Mouse (Mus musculus) forebrain, embryonic 15.5 days (tissue): ENCODE results near the gene Polrmt. TPM values are rescaled to one million over a fixed set of nuclear protein-coding genes. Genes with fewer than 3 reads are reported as not detected.
"Not testable (repeated sequence)": the region's sequence is repeated elsewhere in the genome, so short reads cannot be mapped to it uniquely, and the experiment has no call there.

ENCODE experiments used
- ATAC-seq: fragments of 200-750 bp; cut with Nextera tagmentation; replicated peaks from 2 replicates; pipeline ENCODE4 v1.8.0; 2017; ENCODE audit warnings: mild to moderate bottlenecking, moderate TSS enrichment, moderate library complexity
- H3K27ac ChIP-seq: fragments of 300-500 bp; sonication (generic); replicated peaks from 2 replicates; pipeline ENCODE4 v1.5.1; 2015; ENCODE audit warnings: mild to moderate bottlenecking, inconsistent platforms
- H3K27me3 ChIP-seq: fragments of 300-500 bp; sonication (generic); 2 replicates; pipeline ENCODE4 v1.6.1; 2015; ENCODE audit warnings: inconsistent platforms
- H3K36me3 ChIP-seq: fragments of 300-500 bp; sonication (generic); 2 replicates; pipeline ENCODE4 v1.6.1; 2015; ENCODE audit warnings: mild to moderate bottlenecking, inconsistent platforms
- H3K4me1 ChIP-seq: fragments of 300-500 bp; sonication (generic); 2 replicates; pipeline ENCODE4 v1.6.1; 2015; ENCODE audit warnings: inconsistent platforms
- H3K4me2 ChIP-seq: fragments of 300-500 bp; sonication (generic); replicated peaks from 2 replicates; pipeline ENCODE4 v1.6.1; 2015; ENCODE audit warnings: mild to moderate bottlenecking, inconsistent platforms
- H3K4me3 ChIP-seq: fragments of 300-500 bp; sonication (generic); 2 replicates; pipeline ENCODE4 v1.5.1; 2015; ENCODE audit warnings: mild to moderate bottlenecking, inconsistent platforms
- H3K9ac ChIP-seq: fragments of 300-500 bp; sonication (generic); replicated peaks from 2 replicates; pipeline ENCODE4 v1.6.1; 2015; ENCODE audit warnings: mild to moderate bottlenecking, inconsistent platforms
- H3K9me3 ChIP-seq: fragments of 300-500 bp; sonication (generic); 2 replicates; pipeline ENCODE4 v1.6.1; 2016; ENCODE audit warnings: inconsistent platforms
- WGBS: fragments of 180-500 bp; shearing (Covaris S2); methylation state at CpG from one replicate; pipeline ENCODE4 v1.1.7; 2015; ENCODE audit warnings: mixed read lengths; 5-methylcytosine and 5-hydroxymethylcytosine counted together
- polyA plus RNA-seq: library from polyadenylated mRNA; unstranded; fragments of >200 nt; fragmentation: Nextera tagmentation; extraction: Ambion mirVana; gene quantifications from 2 replicates; pipeline ENCODE4 v1.2.1, GENCODE M21; 2015

The Polrmt gene
- polyA plus RNA-seq, 1 experiment from 2014 or later: 44.0 TPM

GRCm38 (mm10) chr10:79772320-79772719 lies 25.9 kb upstream of the Polrmt start:
- H3K4me3 ChIP-seq: no peak overlapping the region
- no peak for ATAC-seq
- H3K36me3 ChIP-seq: no peaks in the 10 kb centered on the region
- H3K9me3 ChIP-seq: no peaks in the 10 kb centered on the region; the same call in 1 of the 2 replicates
- 95% methylated on average over 3 of the region's 3 CpGs for WGBS
- no peak overlapping the region for H3K27ac ChIP-seq
- peaks cover 18% of the 10 kb centered on the region for H3K4me1 ChIP-seq
- no peak overlapping the region for H3K4me2 ChIP-seq
- no peak overlapping the region for H3K9ac ChIP-seq
- peaks cover 12% of the 10 kb centered on the region for H3K27me3 ChIP-seq

- Histone ChIP-seq H3K4me1 (peaks cover 35% of the 10 kb centered on the region), H3K9ac (no peak overlapping the region), H3K27me3 (no peaks in the 10 kb centered on the region), H3K9me3 (no peaks in the 10 kb centered on the region), H3K36me3 (no peaks in the 10 kb centered on the region), H3K4me3 (no peak overlapping the region), H3K27ac (no peak overlapping the region), H3K4me2 (no peak overlapping the region)
- no peak for ATAC-seq
- WGBS: 72% methylated on average over 4 of the region's 4 CpGs
Observed at GRCm38 (mm10) chr10:79769329-79769728, 22.9 kb upstream of the Polrmt start.

- Histone ChIP-seq H3K27me3 (no peaks in the 10 kb centered on the region), H3K36me3 (no peaks in the 10 kb centered on the region), H3K9me3 (no peaks in the 10 kb centered on the region), H3K4me3 (no peak overlapping the region), H3K9ac (no peak overlapping the region), H3K4me1 (peaks cover 44% of the 10 kb centered on the region), H3K27ac (peak overlapping the region; percentile 95; the same call in 1 of the 2 replicates), H3K4me2 (no peak overlapping the region)
- WGBS: 2% methylated on average over 5 of the region's 5 CpGs
- ATAC-seq: no peak
Observed at GRCm38 (mm10) chr10:79768400-79768799, 22.0 kb upstream of the Polrmt start.

GRCm38 (mm10) chr10:79767372-79768244 lies 21.2 kb upstream of the Polrmt start:
- Histone ChIP-seq H3K36me3 (no peaks in the 10 kb centered on the region), H3K27me3 (no peaks in the 10 kb centered on the region), H3K9ac (peak overlapping the region; percentile 80), H3K4me1 (peaks cover 44% of the 10 kb centered on the region), H3K27ac (peak overlapping the region; percentile 95), H3K4me3 (peak overlapping the region; percentile 64), H3K4me2 (peak overlapping the region; percentile 86), H3K9me3 (no peaks in the 10 kb centered on the region)
- 10% methylated on average over 40 of the region's 40 CpGs for WGBS
- ATAC-seq: peak; percentile 87

- Histone ChIP-seq H3K36me3 (peaks cover 6% of the 10 kb centered on the region), H3K27ac (peak within 1 kb of the TSS; percentile 95), H3K4me3 (peak within 1 kb of the TSS; percentile 64), H3K4me2 (peak within 1 kb of the TSS; percentile 86), H3K9me3 (no peaks in the 10 kb centered on the region), H3K27me3 (no peaks in the 10 kb centered on the region), H3K9ac (peak within 1 kb of the TSS; percentile 80), H3K4me1 (peaks cover 44% of the 10 kb centered on the region)
- under 1% methylated on average over 101 of the region's 101 CpGs for WGBS
- ATAC-seq: peak; percentile 83
Observed at GRCm38 (mm10) chr10:79766508-79767325, 20.3 kb upstream of the Polrmt start, which contains the start of gene Rnf126. Gene Rnf126 (minus strand): TSS chr10:79766952.

GRCm38 (mm10) chr10:79766001-79766507 lies 19.7 kb upstream of the Polrmt start:
- no peak for ATAC-seq
- peaks cover 44% of the 10 kb centered on the region for H3K4me1 ChIP-seq
- 8% methylated on average over 16 of the region's 16 CpGs for WGBS
- peak overlapping the region; percentile 95 for H3K27ac ChIP-seq
- H3K9me3 ChIP-seq: no peaks in the 10 kb centered on the region
- peaks cover 13% of the 10 kb centered on the region for H3K36me3 ChIP-seq
- H3K4me2 ChIP-seq: peak overlapping the region; percentile 86
- H3K4me3 ChIP-seq: peak overlapping the region; percentile 64
- H3K27me3 ChIP-seq: no peaks in the 10 kb centered on the region
- peak overlapping the region; percentile 80 for H3K9ac ChIP-seq

- Histone ChIP-seq H3K4me1 (peaks cover 44% of the 10 kb centered on the region), H3K36me3 (peaks cover 20% of the 10 kb centered on the region), H3K27ac (no peak overlapping the region), H3K9me3 (no peaks in the 10 kb centered on the region), H3K4me2 (peak overlapping the region; percentile 86), H3K9ac (peak overlapping the region; percentile 80), H3K27me3 (no peaks in the 10 kb centered on the region), H3K4me3 (peak overlapping the region; percentile 64)
- no peak for ATAC-seq
- WGBS: 66% methylated on average over 2 of the region's 2 CpGs
Observed at GRCm38 (mm10) chr10:79765228-79765745, 18.9 kb upstream of the Polrmt start.

GRCm38 (mm10) chr10:79764234-79764633 lies 17.9 kb upstream of the Polrmt start:
- Histone ChIP-seq H3K4me3 (no peak overlapping the region), H3K27me3 (no peaks in the 10 kb centered on the region), H3K4me2 (no peak overlapping the region), H3K27ac (no peak overlapping the region), H3K9me3 (no peaks in the 10 kb centered on the region), H3K4me1 (peaks cover 44% of the 10 kb centered on the region), H3K36me3 (peaks cover 22% of the 10 kb centered on the region), H3K9ac (0 out of 2 replicates have a peak overlapping the region, but pooled peaks have one; percentile 0)
- no peak for ATAC-seq
- WGBS: 86% methylated on average over 7 of the region's 7 CpGs

GRCm38 (mm10) chr10:79762875-79763274 lies 16.5 kb upstream of the Polrmt start:
- Histone ChIP-seq H3K27me3 (no peaks in the 10 kb centered on the region), H3K4me2 (no peak overlapping the region), H3K27ac (no peak overlapping the region), H3K36me3 (peaks cover 36% of the 10 kb centered on the region), H3K4me1 (peaks cover 35% of the 10 kb centered on the region), H3K4me3 (no peak overlapping the region), H3K9me3 (no peaks in the 10 kb centered on the region), H3K9ac (no peak overlapping the region)
- no peak for ATAC-seq
- 87% methylated on average over 3 of the region's 3 CpGs for WGBS

GRCm38 (mm10) chr10:79760603-79761143 lies 14.3 kb upstream of the Polrmt start:
- Histone ChIP-seq H3K9ac (no peak overlapping the region), H3K27me3 (no peaks in the 10 kb centered on the region), H3K9me3 (no peaks in the 10 kb centered on the region), H3K27ac (no peak overlapping the region), H3K36me3 (peaks cover 52% of the 10 kb centered on the region), H3K4me1 (peaks cover 23% of the 10 kb centered on the region), H3K4me3 (no peak overlapping the region), H3K4me2 (no peak overlapping the region)
- 93% methylated on average over 11 of the region's 11 CpGs for WGBS
- ATAC-seq: no peak

GRCm38 (mm10) chr10:79759675-79760074 lies 13.3 kb upstream of the Polrmt start:
- not testable (repeated sequence) for H3K4me2 ChIP-seq, H3K9me3 ChIP-seq, H3K9ac ChIP-seq, ATAC-seq, H3K27me3 ChIP-seq, H3K4me3 ChIP-seq, H3K27ac ChIP-seq
- Histone ChIP-seq H3K4me1 (peaks cover 21% of the 10 kb centered on the region), H3K36me3 (peaks cover 52% of the 10 kb centered on the region)
- WGBS: 91% methylated on average over 1 of the region's 1 CpGs
